Mouse (Mus musculus) MN1 (cell line): Measurements from ENCODE around the gene Snapc3.
A peak's percentile ranks its signal among the peaks of the same experiment; 100 is the strongest.
"Not testable (repeated sequence)": the region's sequence is repeated elsewhere in the genome, so short reads cannot be mapped to it uniquely, and the experiment has no call there.

Source experiments
- DNase-seq: peaks from one replicate; pipeline ENCODE4 v3.0.0-alpha.2; 2016; ENCODE audit warnings: low spot score

Snapc3 gene

DNA sequence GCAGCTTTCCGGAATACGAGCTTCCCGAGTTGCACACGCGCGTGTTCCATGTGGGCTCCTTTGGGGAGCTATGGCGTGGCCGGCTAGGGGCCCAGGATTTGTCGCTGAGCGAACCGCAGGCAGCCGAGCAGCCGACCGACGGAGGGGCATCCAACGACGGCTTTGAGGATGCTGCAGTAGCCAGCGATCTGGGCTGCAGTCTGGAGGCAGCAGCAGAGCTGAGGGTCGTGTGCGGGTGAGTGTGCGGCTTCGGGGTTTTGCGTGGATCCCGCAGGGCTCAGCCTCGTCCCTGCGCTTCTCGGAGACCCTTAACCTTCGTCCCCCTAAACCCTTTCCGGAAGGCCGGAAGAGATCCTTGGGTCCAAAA, 279 bp downstream of the Snapc3 start:
- DNase-seq = no peak

DNA sequence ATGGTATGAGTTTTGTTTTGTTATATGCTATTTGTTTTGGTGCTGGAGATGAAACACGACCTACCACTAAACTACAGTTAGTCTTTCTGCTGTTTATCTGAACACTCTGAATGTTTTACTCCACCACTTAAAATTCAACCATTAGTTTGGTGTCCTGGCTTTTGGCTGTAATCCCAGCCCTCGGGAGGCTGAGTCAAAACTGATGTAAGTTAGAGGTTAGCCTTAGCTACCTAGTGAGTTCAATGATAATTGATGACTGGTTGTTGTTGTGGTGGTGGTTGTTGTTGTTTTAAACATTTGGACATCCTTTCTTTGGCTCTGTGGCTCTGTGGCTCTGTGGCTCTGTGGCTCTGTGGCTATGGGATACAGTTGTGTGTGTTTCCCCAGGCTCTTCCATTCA, 1.3 kb downstream of the Snapc3 start:
- no peak for DNase-seq

DNA sequence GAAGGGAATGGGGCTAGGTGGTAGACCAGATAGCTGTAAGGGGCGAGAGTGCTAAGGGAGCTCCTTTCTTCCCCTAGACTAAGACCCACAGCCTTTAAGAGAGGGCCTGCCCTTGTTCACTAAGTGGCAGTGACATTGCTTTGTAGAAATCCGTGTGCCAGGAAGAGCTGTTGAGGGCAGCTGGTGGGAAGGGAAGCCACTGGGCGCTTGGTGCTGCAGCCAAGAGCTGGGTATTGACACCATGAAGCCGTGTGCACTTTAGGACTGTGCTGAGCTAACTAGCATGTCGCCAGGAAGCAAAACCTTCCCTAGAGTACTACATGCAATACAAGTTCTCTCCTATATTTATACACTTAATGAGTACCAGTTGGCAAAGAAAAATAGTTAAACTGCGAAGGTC, 6.1 kb downstream of the Snapc3 start:
- no peak for DNase-seq

DNA sequence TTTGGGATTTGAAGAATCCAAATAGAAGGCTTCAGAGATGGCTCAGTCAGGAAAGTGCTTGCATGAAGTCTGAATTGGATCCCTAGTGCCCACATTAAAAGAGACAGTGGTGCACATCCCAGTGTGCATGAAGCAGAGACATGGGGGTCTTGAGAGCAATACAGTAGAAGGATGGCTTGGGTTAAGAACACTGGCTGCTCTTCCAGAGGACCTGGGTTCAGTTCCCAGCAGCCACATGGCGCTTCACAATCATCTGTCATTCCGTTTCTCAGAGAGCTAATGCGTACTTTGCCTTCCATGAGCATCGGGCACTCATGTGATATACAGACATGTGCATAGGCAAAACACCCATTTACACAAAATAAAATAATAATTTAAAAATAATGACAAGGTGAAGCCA, 7.6 kb downstream of the Snapc3 start:
- no peak for DNase-seq

DNA sequence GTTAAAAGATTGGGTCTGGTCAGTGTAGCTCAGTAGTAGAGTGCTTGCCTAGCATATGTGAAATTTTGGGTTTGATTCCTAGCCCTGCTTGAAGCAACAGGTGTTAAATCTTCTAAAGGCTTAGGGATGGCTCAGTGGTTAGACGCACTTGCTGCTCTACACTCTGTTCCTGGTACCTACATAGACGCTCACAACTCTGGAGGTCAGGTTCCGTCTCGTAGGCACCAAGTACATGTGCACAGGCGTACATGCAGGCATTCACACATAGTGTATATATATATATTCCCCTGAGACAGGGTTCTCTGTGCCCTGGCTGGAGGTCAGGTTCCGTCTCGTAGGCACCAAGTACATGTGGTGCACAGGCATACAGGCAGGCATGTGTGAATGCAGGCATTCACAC, 9.6 kb downstream of the Snapc3 start:
- DNase-seq = no peak

DNA sequence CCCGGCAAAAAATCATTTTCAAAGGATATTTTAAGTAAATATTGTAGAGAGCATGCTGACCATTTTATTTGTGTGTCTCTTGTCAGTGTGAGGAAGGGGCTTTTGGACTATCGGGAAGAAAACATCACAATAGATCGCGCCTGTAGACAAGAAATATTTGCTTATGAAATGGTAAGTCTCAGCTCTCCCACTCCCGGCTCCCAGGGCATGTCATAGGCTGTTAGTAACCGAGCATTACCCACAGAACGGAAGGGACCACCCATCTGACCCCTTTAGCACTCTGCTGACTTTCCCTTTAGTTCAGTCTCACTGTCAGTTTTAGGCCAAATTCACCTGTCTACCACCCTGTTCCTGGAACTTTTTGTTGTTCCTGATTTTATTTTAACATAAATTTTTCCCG, 10.2 kb downstream of the Snapc3 start:
- DNase-seq = no peak

DNA sequence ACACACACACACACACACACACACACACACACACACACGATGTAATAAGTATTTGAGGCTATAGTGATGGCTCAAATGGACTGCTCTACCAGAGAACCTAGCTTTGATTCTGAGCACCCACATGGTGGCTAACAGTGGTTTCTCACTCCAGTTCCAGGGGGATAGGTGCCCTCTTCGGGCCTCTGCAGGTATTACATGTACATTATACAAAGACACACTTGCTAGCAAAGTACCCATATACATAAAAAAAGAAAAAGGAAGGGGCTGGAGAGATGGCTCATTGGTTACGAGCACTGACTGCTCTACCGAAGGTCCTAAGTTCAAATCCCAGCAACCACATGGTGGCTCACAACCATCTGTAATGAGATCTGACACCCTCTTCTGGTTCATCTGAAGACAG, 11.3 kb downstream of the Snapc3 start:
- DNase-seq = no peak

DNA sequence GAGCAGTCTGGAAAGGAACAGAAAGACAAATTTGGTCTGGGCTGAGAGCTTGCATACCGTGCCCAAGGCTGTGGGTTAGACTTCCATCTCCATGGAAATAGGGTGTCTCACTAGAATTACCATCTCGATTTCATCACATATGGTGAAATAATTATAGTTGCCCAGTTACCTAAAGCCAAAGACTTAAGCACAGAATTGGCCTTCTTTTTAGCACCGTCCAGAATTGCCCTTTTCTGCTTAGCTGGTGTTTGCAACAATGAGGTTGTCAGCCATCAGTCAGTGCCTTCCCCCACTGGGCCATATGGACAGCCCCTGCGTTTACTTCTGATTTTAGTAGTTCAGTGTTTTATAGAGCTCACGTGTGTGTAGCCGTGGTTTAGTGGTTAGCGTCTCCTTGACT, 14.4 kb downstream of the Snapc3 start:
- no peak for DNase-seq

DNA sequence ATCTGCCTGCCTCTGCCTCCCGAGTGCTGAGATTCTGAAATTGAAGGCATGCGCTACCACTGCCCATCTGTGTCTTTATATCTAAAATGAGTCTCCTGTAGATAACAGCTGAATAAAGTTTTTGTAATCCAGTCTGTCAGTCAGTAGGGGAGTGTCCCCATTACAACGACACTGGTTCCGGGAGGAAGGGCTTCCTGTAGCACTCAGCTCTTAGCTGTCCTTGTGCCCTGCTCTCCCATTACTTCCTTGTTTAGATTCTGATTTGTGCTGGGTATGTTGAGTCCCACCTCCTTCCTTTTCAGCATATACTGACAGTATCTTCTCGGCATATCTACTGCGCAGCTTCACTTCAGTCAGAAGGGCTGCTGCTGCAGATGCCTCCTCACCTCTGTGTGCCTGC, 15.4 kb downstream of the Snapc3 start:
- DNase-seq = no peak

DNA sequence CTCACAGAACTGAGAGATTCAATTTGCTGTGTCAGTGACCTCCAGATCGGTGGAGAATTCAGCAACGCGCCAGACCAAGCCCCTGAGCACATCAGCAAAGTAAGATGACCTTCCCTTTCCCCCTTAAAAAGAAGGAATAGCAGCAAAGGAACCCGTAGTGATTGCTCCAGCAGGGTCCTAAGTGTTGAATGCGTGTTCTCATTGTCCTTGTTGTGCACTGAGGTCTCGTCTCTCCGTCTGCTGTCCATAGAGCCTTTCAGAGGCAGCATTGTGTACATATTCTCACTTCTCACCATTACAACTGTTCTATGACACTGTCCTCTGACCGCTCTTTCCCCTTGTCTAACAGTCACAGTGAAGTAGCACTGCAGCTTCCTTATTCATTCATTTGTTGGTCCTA, 18.9 kb downstream of the Snapc3 start:
- DNase-seq = no peak

DNA sequence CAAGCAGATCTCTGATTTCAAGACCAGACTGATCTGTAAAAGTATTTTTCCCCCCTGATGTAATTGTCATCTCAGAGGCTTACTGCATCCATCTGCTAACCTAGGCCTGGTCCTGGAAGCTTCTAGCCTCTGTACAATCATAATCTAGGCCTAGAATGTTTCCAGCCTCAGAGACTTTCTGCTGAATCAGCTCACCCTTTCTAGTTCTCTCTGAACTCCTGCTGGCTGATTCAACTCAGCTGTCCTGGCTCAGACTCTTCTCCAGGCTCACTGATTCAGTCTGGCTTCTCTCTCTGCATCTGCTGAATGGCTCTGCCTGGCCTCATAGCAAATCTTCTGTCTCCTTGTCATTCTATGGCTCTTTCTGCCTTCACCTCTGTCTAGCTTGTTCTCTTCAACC, 20.6 kb downstream of the Snapc3 start:
- no peak for DNase-seq

DNA sequence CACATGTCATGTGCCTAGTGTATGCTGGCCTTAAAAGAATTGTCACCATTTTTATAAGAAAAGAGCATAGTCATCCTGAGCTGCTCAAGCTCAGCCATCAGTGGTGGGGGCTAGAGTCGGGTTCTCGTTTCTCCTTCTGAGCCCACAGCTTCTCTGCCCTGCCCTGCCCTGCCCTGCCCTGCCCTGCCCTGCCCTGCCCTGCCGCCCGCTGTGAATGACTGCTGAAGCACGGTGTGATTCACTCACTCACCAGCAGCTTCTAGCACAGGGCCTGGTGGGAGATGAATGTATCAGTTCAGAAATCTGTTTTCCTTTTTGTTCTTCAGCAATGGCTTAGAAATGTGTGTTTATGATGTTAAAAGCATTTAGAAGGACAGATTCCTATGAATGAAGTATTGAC, 21.5 kb downstream of the Snapc3 start:
- peak; percentile 33 for DNase-seq

DNA sequence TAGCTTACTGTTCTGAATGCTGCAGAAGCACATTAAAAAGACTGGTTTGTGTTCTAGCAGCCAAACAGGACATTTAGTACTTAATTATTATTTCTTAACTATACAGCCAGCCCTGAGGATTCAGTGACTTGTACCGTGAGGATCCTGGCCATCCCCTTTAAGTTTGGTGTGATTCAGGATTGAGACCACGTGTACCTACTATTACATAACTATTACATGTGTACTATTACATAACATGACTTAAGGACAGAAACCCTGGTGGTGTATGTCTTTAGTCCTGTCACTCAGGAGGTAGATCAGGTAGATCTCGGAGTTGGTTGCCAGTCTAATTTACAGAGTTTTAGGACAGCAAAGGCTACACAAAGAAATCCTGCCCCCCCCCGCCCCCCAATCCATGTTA, 23.5 kb downstream of the Snapc3 start:
- no peak for DNase-seq

DNA sequence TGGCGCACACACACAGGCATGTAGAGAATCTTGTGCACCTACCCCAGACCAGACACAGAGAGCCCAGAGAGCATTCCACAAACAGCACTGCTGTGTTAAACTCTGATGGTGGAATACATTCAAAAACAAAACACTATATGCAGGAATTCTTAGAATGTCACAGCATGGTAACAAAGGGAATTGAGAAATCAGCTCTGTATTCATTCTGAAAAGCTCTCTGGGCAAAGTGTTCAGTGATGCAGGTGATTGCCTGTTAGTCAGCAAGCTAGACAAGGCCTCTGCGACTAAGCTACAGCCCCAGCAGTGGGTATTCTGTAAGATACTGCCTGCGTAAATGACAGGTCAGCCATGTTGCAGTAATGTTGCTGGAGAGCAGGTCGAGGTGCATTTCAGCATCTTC, 33.3 kb downstream of the Snapc3 start:
- no peak for DNase-seq

DNA sequence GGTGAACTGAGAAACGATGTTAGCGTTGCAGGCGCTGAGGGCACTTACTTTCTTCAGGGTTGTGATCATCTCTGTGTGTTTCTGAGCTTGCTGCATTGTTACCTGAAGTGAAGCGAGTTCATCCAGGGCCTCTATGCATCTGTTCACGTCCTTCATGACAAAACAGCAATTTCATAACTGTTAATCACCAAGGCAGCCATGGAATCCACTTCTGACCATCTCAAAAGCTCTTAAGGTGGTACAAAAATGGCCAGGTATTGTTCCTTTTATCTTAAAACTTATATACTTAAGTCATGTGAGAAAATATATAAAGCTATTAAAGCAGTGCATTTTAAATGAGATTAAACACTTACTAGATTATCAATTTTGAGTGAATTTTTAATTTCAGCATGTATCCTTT, 42.6 kb downstream of the Snapc3 start:
- DNase-seq = no peak

DNA sequence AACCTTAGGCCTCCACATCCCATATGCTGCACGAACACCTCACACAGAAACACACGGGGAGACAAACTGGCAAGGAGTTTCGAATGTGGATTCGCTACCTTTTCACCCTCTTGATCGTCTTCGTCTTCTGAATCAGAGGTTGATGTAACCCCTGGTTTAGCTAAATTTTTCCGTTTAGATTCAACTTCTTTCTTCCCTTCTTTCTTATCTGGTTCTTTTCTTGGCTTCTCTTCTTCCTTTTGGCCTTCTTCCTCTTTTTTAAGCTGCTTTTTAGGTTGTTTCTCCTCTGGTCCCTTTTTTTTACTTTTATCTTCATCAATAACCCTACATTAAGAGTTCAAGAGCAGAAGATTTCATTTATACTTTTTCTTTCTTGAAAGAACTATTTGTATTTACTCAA, 47.3 kb downstream of the Snapc3 start:
- DNase-seq = no peak

DNA sequence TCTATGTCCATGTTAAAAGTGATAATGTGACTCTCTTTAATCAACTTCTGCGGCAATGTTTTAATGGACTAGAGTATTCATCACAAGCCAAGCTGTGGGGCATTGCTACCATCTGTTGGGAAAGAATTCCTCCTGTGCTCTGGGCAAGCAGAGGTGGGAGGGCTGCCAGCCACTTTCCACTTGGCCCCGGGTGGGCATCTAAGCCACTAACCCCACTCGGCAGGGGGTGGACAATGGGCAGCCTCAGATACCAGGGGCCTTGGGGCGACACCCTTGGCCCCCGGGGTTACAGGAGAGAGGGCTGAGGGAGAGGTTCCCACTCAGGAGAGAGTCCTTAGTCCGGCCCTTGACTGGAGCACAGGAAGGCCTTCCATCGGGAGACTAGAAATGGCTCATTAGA, 50.1 kb downstream of the Snapc3 start:
- DNase-seq = no peak

DNA sequence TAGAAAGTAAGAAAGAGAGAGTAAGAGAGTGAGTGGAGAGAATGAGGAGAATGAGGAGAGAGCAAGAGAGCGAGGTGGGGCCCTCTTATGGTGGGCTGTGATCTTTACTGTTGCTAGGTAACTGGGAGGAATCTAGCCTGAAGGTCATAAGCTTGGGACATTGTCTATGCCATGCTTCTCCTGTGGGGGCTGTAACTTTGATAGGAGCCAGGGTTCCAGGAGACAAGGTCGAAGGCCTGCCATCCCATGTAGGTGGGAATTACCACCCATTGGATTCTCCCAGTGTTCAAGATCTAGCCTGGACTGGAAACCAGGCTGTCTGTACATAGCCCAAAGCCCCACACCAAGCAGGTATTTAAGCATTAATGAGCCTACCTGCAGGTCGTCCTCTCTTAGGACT, 50.7 kb downstream of the Snapc3 start:
- no peak for DNase-seq

DNA sequence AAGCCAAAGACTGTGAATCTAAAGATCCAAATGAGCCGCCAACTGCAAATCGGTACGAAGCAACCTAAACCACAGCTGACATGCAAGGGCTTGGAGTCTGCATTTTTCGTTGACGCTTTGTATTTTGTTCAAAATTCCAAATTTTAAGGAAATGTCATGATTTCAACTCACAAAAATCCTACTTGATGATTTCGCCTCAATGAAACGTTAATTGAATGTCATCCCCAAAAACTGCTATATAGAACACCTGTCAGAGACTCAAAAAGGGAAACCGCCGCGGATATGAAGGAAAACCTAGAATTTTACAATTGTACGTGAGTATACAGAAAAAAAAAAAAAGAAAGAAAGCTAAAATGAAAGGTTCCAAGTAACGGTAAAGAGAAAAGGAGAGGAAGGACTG, 67.7 kb downstream of the Snapc3 start:
- no peak for DNase-seq

DNA sequence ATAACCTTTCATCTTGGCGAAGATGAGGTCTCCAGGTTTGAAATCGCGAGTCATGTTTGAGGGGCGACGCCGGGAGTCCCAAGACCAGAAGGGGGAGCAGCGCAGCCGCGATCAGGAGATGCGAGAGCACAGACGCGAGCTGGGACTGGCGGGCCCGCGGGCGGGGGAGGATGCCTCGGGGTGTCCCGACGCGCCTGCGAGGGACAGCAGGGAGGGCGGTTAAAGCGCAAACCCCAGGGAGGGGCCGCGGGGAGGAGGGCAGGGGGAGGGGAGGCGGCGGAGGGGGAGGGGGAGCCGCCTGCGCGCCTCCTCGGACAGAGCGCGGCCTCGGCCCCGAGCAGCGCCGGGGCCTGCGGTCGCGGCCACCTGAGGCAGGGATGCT, 68.2 kb downstream of the Snapc3 start:
- peak; percentile 92 for DNase-seq

DNA sequence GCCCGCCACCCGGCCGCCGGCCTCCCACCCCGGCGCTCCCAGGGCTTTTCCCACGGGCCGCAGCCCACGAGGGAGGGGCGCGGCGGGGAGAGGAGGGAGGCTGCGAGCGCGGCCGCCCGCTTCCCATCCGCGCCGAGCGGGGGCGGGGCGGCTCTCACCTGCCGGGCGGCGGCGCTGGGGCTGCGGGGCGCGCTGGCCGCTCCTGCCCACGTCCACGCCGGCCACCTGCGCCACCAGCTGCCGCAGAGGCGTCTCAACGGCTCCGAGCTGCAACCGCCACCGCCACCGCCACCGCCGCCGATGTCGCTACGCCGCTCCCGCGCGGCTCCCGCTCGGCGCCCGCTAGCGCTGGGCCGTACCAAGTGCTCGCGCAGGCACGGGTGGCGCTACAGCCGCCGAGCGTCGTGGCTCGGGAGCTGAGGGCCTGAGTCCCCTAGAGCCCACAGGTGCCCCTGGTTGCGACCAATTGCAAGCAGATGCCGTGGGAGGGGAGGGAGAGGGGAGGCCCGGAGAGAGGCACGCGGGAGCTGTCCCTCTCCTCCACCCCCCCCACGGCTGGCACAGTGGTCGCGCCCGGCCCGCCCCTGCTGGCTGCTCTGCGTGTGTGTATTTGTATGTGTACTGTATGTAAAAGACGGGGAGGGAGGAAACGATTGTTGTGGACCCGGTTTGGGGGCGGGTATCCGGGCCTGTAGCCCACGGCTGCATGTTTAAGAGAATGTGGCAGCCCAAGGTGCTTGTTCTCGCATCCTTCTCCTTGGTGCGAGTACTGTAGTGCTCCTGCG, 68.8 kb downstream of the Snapc3 start, which contains the start of gene Psip1:
TSS of gene Psip1 (minus strand) at position 343 of the 785 bp plus-strand sequence.
- peak; percentile 83 for DNase-seq

DNA sequence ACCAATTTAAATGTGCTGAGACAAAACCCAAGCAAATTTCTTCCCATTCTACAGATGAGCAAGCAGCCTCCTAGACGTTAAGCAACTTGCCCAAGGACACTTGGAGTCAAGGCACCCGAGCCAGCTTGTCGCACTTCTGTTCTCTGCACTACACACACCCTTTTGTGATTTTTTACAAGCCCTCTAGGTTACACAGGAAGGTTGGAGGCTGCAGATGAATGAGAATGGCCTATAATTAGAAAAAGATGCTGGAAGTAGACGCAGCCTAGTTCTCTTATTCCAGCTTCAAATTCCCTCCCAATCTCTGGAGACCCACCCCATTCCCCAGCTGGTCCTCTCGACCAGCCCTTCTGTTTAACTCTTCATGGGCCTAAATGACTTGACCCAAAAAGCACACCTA, 71.6 kb downstream of the Snapc3 start:
- DNase-seq = no peak

DNA sequence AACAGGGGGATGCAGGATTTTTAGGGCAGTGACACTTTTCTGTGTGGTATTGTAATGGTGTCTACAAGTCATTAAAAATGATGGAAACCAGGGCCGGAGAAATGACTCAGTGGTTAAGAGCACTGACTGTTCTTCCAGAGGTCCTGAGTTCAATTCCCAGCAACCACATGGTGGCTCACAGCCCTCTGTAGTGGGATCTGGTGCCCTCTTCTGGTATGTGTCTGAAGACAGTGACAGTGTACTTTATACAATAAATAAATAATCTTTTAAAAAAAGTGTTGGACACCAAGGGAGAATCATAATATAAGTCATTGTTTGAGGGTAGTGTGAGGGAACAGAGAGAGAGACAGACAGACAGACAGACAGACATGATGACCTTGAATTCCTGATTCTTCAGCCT, 75.6 kb downstream of the Snapc3 start:
- DNase-seq = no peak

DNA sequence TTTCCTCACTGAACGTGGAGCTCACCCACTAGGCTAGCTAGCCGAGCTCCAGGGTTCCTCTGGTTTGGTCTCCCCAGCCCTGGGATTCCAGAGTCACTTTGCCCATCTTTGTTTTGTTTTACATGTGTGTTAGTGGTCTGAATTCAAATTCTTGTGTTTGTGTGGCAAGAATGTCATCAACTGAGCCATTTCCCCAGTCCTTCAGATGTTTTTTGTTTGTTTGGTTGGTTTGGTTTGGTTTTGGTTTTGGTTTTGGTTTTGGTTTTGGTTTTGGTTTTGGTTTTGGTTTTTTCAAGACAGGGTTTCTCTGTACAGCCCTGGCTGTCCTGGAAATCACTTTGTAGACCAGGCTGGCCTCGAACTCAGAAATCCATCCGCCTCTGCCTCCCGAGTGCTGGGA, 79.5 kb downstream of the Snapc3 start:
- DNase-seq = not testable (repeated sequence)
